Mouse (Mus musculus) stomach, postnatal 0 days (tissue): ENCODE measurements at regions not wholly inside any gene's neighbourhood (a gene's known extent, or its start where the extent isn't known, plus 50 kb on each side); places are given as distances from the start of the nearest gene placed in this dataset.

ENCODE experiments used
- ATAC-seq: fragments of 200-750 bp; cut with Nextera tagmentation; 2 replicates; pipeline ENCODE4 v1.8.0; 2017; ENCODE audit not compliant: low FRiP score, low TSS enrichment
- DNase-seq: peaks from one replicate; pipeline ENCODE4 v3.0.0-alpha.2; 2016; ENCODE audit warnings: low spot score
- H3K27ac ChIP-seq: fragments of 300-500 bp; sonication (generic); replicated peaks from 2 replicates; pipeline ENCODE4 v1.5.1; 2014; ENCODE audit warnings: mild to moderate bottlenecking, control low read depth
- H3K27me3 ChIP-seq: fragments of 300-500 bp; sonication (generic); 2 replicates; pipeline ENCODE4 v1.6.1; 2014; ENCODE audit warnings: low read length; ENCODE audit not compliant: control insufficient read depth, insufficient read depth
- H3K36me3 ChIP-seq: fragments of 300-500 bp; sonication (generic); 2 replicates; pipeline ENCODE4 v1.6.1; 2014; ENCODE audit warnings: low read length, mixed read lengths; ENCODE audit not compliant: control insufficient read depth, insufficient read depth
- H3K4me1 ChIP-seq: fragments of 300-500 bp; sonication (generic); replicated peaks from 2 replicates; pipeline ENCODE4 v1.6.1; 2014; ENCODE audit warnings: antibody characterized with exemption; ENCODE audit not compliant: control insufficient read depth, insufficient read depth
- H3K4me2 ChIP-seq: fragments of 300-500 bp; sonication (generic); replicated peaks from 2 replicates; pipeline ENCODE4 v1.6.1; 2014; ENCODE audit warnings: low read depth, mild to moderate bottlenecking, control low read depth, moderate library complexity
- H3K4me3 ChIP-seq: fragments of 300-500 bp; sonication (generic); 2 replicates; pipeline ENCODE4 v1.5.1; 2014; ENCODE audit warnings: low read depth, low read length, control low read depth
- H3K9ac ChIP-seq: fragments of 300-500 bp; sonication (generic); 2 replicates; pipeline ENCODE4 v1.6.1; 2014; ENCODE audit warnings: mild to moderate bottlenecking, low read length, control low read depth, mixed read lengths
- H3K9me3 ChIP-seq: fragments of 300-500 bp; sonication (generic); 2 replicates; pipeline ENCODE4 v1.6.1; 2016; ENCODE audit warnings: low read length; ENCODE audit not compliant: control insufficient read depth
- CTCF ChIP-seq: IDR thresholded peaks from 2 replicates; pipeline ENCODE4 v1.5.1; 2016; ENCODE audit warnings: antibody characterized with exemption, low read depth, mild to moderate bottlenecking, moderate library complexity
- EP300 ChIP-seq: optimal IDR thresholded peaks from 2 replicates; pipeline ENCODE3; 2016; ENCODE audit warnings: antibody characterized with exemption
- WGBS: fragments of 180-500 bp; shearing (Covaris S2); extraction: QIAGEN DNeasy Blood & Tissue Kit; methylation state at CpG from one replicate; pipeline ENCODE4 v1.1.7; 2014; 5-methylcytosine and 5-hydroxymethylcytosine counted together

GRCm38 (mm10) chr5:76058011-76058410, 79.8 kb upstream of the Kdr start:
- Histone ChIP-seq H3K4me1 (no peaks in the 10 kb centered on the region), H3K4me3 (no peak overlapping the region), H3K27ac (no peak overlapping the region), H3K36me3 (no peaks in the 10 kb centered on the region), H3K9me3 (no peaks in the 10 kb centered on the region), H3K4me2 (no peak overlapping the region), H3K27me3 (no peaks in the 10 kb centered on the region), H3K9ac (no peak overlapping the region)
- TF ChIP-seq CTCF (no peak), EP300 (no peak)
- ATAC-seq (no peak), DNase-seq (no peak)
- WGBS: 75% methylated on average over 7 of the region's 7 CpGs

- Histone ChIP-seq H3K27ac (no peak overlapping the region), H3K27me3 (no peaks in the 10 kb centered on the region), H3K9me3 (no peaks in the 10 kb centered on the region), H3K36me3 (no peaks in the 10 kb centered on the region), H3K4me1 (no peaks in the 10 kb centered on the region), H3K4me2 (no peak overlapping the region), H3K4me3 (no peak overlapping the region), H3K9ac (no peak overlapping the region)
- 72% methylated on average over 2 of the region's 2 CpGs for WGBS
- TF ChIP-seq CTCF (no peak), EP300 (no peak)
- DNase-seq: no peak
- ATAC-seq: no peak
Observed at GRCm38 (mm10) chr5:76055849-76056248, 77.6 kb upstream of the Kdr start.

GRCm38 (mm10) chr5:76052782-76053181, 74.5 kb upstream of the Kdr start:
- no peaks in the 10 kb centered on the region for H3K36me3 ChIP-seq
- 79% methylated on average over 1 of the region's 1 CpGs for WGBS
- no peaks in the 10 kb centered on the region for H3K4me1 ChIP-seq
- no peak overlapping the region for H3K27ac ChIP-seq
- no peaks in the 10 kb centered on the region for H3K9me3 ChIP-seq
- DNase-seq (no peak), ATAC-seq (no peak)
- H3K4me2 ChIP-seq: no peak overlapping the region
- TF ChIP-seq EP300 (no peak), CTCF (no peak)
- H3K4me3 ChIP-seq: no peak overlapping the region
- no peak overlapping the region for H3K9ac ChIP-seq
- no peaks in the 10 kb centered on the region for H3K27me3 ChIP-seq

GRCm38 (mm10) chr5:76051658-76052057, 73.4 kb upstream of the Kdr start:
- no peaks in the 10 kb centered on the region for H3K27me3 ChIP-seq

GRCm38 (mm10) chr5:76048103-76048874, 70.0 kb upstream of the Kdr start:
- 81% methylated on average over 9 of the region's 9 CpGs for WGBS
- no peak overlapping the region for H3K4me3 ChIP-seq
- H3K27ac ChIP-seq: no peak overlapping the region
- no peak for TF ChIP-seq CTCF
- TF ChIP-seq EP300: no peak
- no peak for DNase-seq
- H3K9ac ChIP-seq: no peak overlapping the region
- H3K36me3 ChIP-seq: no peaks in the 10 kb centered on the region
- ATAC-seq: no peak
- H3K27me3 ChIP-seq: no peaks in the 10 kb centered on the region
- H3K4me2 ChIP-seq: no peak overlapping the region
- H3K9me3 ChIP-seq: no peaks in the 10 kb centered on the region
- no peaks in the 10 kb centered on the region for H3K4me1 ChIP-seq

More at GRCm38 (mm10) chr5:76051658-76052057, 73.4 kb upstream of the Kdr start:
- 75% methylated on average over 2 of the region's 2 CpGs for WGBS
- no peak overlapping the region for H3K4me2 ChIP-seq
- H3K4me1 ChIP-seq: no peaks in the 10 kb centered on the region
- no peaks in the 10 kb centered on the region for H3K9me3 ChIP-seq
- DNase-seq (no peak), ATAC-seq (no peak)
- no peak overlapping the region for H3K27ac ChIP-seq
- no peak for TF ChIP-seq CTCF
- no peak for TF ChIP-seq EP300
- no peak overlapping the region for H3K4me3 ChIP-seq
- no peak overlapping the region for H3K9ac ChIP-seq
- no peaks in the 10 kb centered on the region for H3K36me3 ChIP-seq

GRCm38 (mm10) chr5:76043521-76044510, 65.6 kb upstream of the Kdr start:
- 52% methylated on average over 14 of the region's 14 CpGs for WGBS

More at GRCm38 (mm10) chr5:76043521-76044510, 65.6 kb upstream of the Kdr start:
- Histone ChIP-seq H3K4me2 (no peak overlapping the region), H3K9ac (no peak overlapping the region), H3K4me1 (no peaks in the 10 kb centered on the region), H3K9me3 (no peaks in the 10 kb centered on the region), H3K36me3 (no peaks in the 10 kb centered on the region), H3K27me3 (no peaks in the 10 kb centered on the region), H3K4me3 (no peak overlapping the region), H3K27ac (no peak overlapping the region)
- no peak for TF ChIP-seq CTCF
- no peak for TF ChIP-seq EP300
- ATAC-seq: no peak
- no peak for DNase-seq
